Mouse (Mus musculus) bone marrow macrophage, adult 2 months (primary cell): ENCODE results near the gene Cfap97d1.

ENCODE experiments used
- CTCF ChIP-seq: IDR thresholded peaks from 2 replicates; pipeline ENCODE4 v1.5.1; 2012; ENCODE audit warnings: low read depth, mild to moderate bottlenecking, low read length, moderate library complexity
- POLR2A ChIP-seq: IDR thresholded peaks from 2 replicates; pipeline ENCODE4 v1.6.1; 2012; ENCODE audit warnings: mild to moderate bottlenecking, low read depth, low read length, borderline replicate concordance

- TF ChIP-seq POLR2A (no peak), CTCF (no peak)
Measured at GRCm38 (mm10) chr11:101972097-101972496, 12.0 kb upstream of the Cfap97d1 start.
